ENCODE assay signal across 9 mouse cellular contexts in the genomic region with DNA sequence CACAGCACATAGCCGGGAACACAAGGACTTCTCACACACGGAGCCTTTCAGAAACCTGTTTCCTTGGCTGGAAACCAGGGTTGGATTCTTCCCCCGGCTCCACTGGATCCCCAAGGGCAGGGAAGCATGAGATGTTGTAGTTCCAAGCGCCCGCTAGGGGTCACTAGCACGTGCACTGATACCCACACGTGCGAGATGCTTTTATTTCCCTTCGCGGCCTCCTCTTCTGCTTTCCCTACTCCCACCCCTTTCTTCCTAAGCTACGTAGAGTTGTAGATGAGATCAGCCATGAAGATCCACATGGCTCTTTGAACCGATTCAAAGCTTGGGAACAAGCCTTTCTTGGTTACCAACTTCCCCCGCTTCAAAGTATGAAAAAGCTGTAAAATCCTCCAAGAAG. TPM values are rescaled to one million over a fixed set of nuclear protein-coding genes. Genes with fewer than 3 reads are reported as not detected.
A peak's percentile ranks its signal among the peaks of the same experiment; 100 is the strongest.
DNase-seq lines count a peak whose midpoint lies in the region; ATAC-seq and TF ChIP-seq lines count a peak whose summit lies in the region.
"Had no signal": no experiment of that assay in that cellular context is flagged by ENCODE, and none has a peak within 500 bp of the region (broad histone marks: within the 10 kb centered on the region; RNA-seq: fewer than 3 reads in every experiment).

No protein-coding gene starts in this region.

- H3K27ac ChIP-seq in heart, embryonic 11.5 days (ENCODE audit: low read depth, low read length) = no peak overlapping the region
- H3K27ac ChIP-seq in embryonic fibroblast, embryonic 13.5 days (ENCODE audit: insufficient read depth, low read length) = no peak overlapping the region

- H3K9ac ChIP-seq in heart, embryonic 11.5 days (ENCODE audit: low read depth, low read length) = no peak overlapping the region

- H3K4me2 ChIP-seq in heart, embryonic 11.5 days = no peak overlapping the region

- no peak for ATAC-seq in heart, embryonic 11.5 days (replicated peaks; ENCODE audit: insufficient number of reproducible peaks, low FRiP score, low TSS enrichment)

- WGBS in heart, embryonic 11.5 days (ENCODE audit: insufficient replicate concordance) = 11% methylated on average over 13 of the region's 13 CpGs

- 0 out of 2 replicates have a peak, but pooled peaks cover 3% of the 10 kb centered on the region for H3K4me1 ChIP-seq in heart, embryonic 11.5 days (ENCODE audit: control insufficient read depth, insufficient read depth, low read length)
- no peaks in the 10 kb centered on the region for H3K4me1 ChIP-seq in embryonic fibroblast, embryonic 13.5 days (ENCODE audit: control insufficient read depth, insufficient read depth, low read length)
- H3K4me1 ChIP-seq: megakaryocyte, embryonic 14.5 days had no signal

- no peaks in the 10 kb centered on the region for H3K79me3 ChIP-seq in C2C12 (ENCODE audit: low read depth)

- no peaks in the 10 kb centered on the region for H3K36me3 ChIP-seq in heart, embryonic 11.5 days (ENCODE audit: control insufficient read depth, insufficient read depth, low read length)
- peaks cover 4% of the 10 kb centered on the region for H3K36me3 ChIP-seq in C2C12 (ENCODE audit: control insufficient read depth, insufficient read depth)
- H3K36me3 ChIP-seq in splenic B cell, adult 2 months (ENCODE audit: control insufficient read depth, insufficient read depth, low read length, poor library complexity, severe bottlenecking) = no peaks in the 10 kb centered on the region

- H3ac ChIP-seq in C2C12 (ENCODE audit: control insufficient read depth, insufficient read length, low read depth) = no peak overlapping the region

- no peak overlapping the region for H3K4me3 ChIP-seq in heart, embryonic 11.5 days (ENCODE audit: low read depth, low read length)
- no peak overlapping the region for H3K4me3 ChIP-seq in C2C12 (ENCODE audit: insufficient read depth, poor library complexity, severe bottlenecking)
- no peak overlapping the region for H3K4me3 ChIP-seq in embryonic fibroblast, embryonic 13.5 days (ENCODE audit: insufficient read depth, low read length)
- H3K4me3 ChIP-seq: megakaryocyte, embryonic 14.5 days had no signal

- peaks cover 9% of the 10 kb centered on the region; the same call in 1 of the 2 replicates for H3K27me3 ChIP-seq in heart, embryonic 11.5 days (ENCODE audit: control insufficient read depth, insufficient read depth, low read length)
- no peaks in the 10 kb centered on the region for H3K27me3 ChIP-seq in C2C12 (ENCODE audit: control insufficient read depth, insufficient read depth, insufficient read length)
- H3K27me3 ChIP-seq in splenic B cell, adult 2 months (ENCODE audit: control insufficient read depth, insufficient read depth, low read length, poor library complexity, severe bottlenecking) = no peaks in the 10 kb centered on the region

- H3K9me3 ChIP-seq in heart, embryonic 11.5 days (replicated peaks; ENCODE audit: control insufficient read depth, low read length) = no peaks in the 10 kb centered on the region

- peak; percentile 93 for DNase-seq in heart, adult 11 months
- peak; percentile 74 for DNase-seq in brain, adult 2 months (ENCODE audit: low read depth, low spot score)
- peak; percentile 50 for DNase-seq in kidney, adult 9 months
- DNase-seq in lung, adult 18-20 months = peak; percentile 39 to 40
- peak; percentile 58 for DNase-seq in splenic B cell, adult 2 months (ENCODE audit: low read depth, low spot score)

- no peak for TF ChIP-seq POLR2A in embryonic fibroblast, embryonic 13.5 days (IDR thresholded peaks at IDR 0.05; ENCODE audit: low read depth, low read length)

- H3K79me2 ChIP-seq in C2C12 (ENCODE audit: control insufficient read depth, insufficient read depth) = no peaks in the 10 kb centered on the region

- peak; percentile 22 for TF ChIP-seq CTCF in C2C12 (IDR thresholded peaks at IDR 0.05; ENCODE audit: control insufficient read depth, insufficient read depth, insufficient read length)
- peak; percentile 46; the same call in 1 of the 2 replicates for TF ChIP-seq CTCF in embryonic fibroblast, embryonic 13.5 days (IDR thresholded peaks at IDR 0.05; ENCODE audit: borderline replicate concordance, insufficient read depth, low read length)

TF ChIP-seq in C2C12, 6 proteins besides CTCF, POLR2A, EP300 and RAD21:
- no peak for TF ChIP-seq MAX (IDR thresholded peaks at IDR 0.05)
- no peak for TF ChIP-seq USF1 (IDR thresholded peaks at IDR 0.05; ENCODE audit: low read depth)
- TF ChIP-seq MYOG (IDR thresholded peaks at IDR 0.05; ENCODE audit: control insufficient read depth, extremely low read depth, insufficient read length) = no peak

RNA-seq across cellular contexts. Expression of gene Tbata, which starts 40.0 kb away (rescaled TPM):
- polyA plus RNA-seq in heart, embryonic 11.5 days (2014; fragmentation: Nextera tagmentation; extraction: Ambion mirVana) = not detected in 2 replicates
- not detected for polyA plus RNA-seq in C2C12 (2012; fragmentation: generic; extraction: Trizol)
- polyA plus RNA-seq in embryonic fibroblast, embryonic 13.5 days (2011; ENCODE audit: insufficient read length, low read depth, missing spikeins) = not detected in 2 replicates

Comparison
In these comparisons a context has a peak if more than half of its experiments do, and no peak if none do; other contexts are left out.
1. DNase-seq: peak in every context shown above with its lines; median percentile 93 in heart, adult 11 months; 74 in brain, adult 2 months; 58 in splenic B cell, adult 2 months; 50 in kidney, adult 9 months; 40 in lung, adult 18-20 months.